Mouse (Mus musculus): ENCODE measurements around the gene Pop5. TPM values are rescaled to one million over a fixed set of nuclear protein-coding genes. Genes with fewer than 3 reads are reported as not detected.

Pop5 gene
- polyA plus RNA-seq, 1 experiment from 2014 or later, result 161 TPM

GRCm38 (mm10) chr5:115274353-115274752 lies 38.7 kb downstream of the Pop5 start:
- Histone ChIP-seq H3K36me3 (ENCODE audit: insufficient read depth, low read length) (no peaks in the 10 kb centered on the region), H3K4me1 (replicated peaks; ENCODE audit: insufficient read depth, low read length) (peaks cover 12% of the 10 kb centered on the region), H3K9ac (ENCODE audit: low read depth, low read length) (no peak overlapping the region), H3K4me3 (replicated peaks; ENCODE audit: low read depth, low read length) (no peak overlapping the region), H3K9me3 (replicated peaks; ENCODE audit: low read length) (no peaks in the 10 kb centered on the region), H3K4me2 (ENCODE audit: low read length) (no peak overlapping the region), H3K27me3 (ENCODE audit: insufficient read depth, low read length) (no peaks in the 10 kb centered on the region), H3K27ac (no peak overlapping the region)
- ATAC-seq (replicated peaks; ENCODE audit: low FRiP score, low read depth) (no peak), DNase-seq (ENCODE audit: low spot score) (no peak)
- TF ChIP-seq CTCF (IDR thresholded peaks at IDR 0.05; ENCODE audit: low read depth), result peak; percentile 31; the same call in 1 of the 2 replicates
- WGBS, result 78% methylated on average over 1 of the region's 1 CpGs

- Histone ChIP-seq H3K4me3 (replicated peaks; ENCODE audit: low read depth, low read length) (no peak overlapping the region), H3K27me3 (ENCODE audit: insufficient read depth, low read length) (no peaks in the 10 kb centered on the region), H3K9me3 (replicated peaks; ENCODE audit: low read length) (no peaks in the 10 kb centered on the region), H3K27ac (no peak overlapping the region), H3K36me3 (ENCODE audit: insufficient read depth, low read length) (no peaks in the 10 kb centered on the region), H3K4me2 (ENCODE audit: low read length) (no peak overlapping the region), H3K9ac (ENCODE audit: low read depth, low read length) (no peak overlapping the region), H3K4me1 (replicated peaks; ENCODE audit: insufficient read depth, low read length) (peaks cover 12% of the 10 kb centered on the region)
- ATAC-seq (replicated peaks; ENCODE audit: low FRiP score, low read depth) (no peak), DNase-seq (ENCODE audit: low spot score) (no peak)
- WGBS, result 97% methylated on average over 1 of the region's 1 CpGs
- no peak for TF ChIP-seq CTCF (IDR thresholded peaks at IDR 0.05; ENCODE audit: low read depth)
Measured at GRCm38 (mm10) chr5:115274771-115275170, 39.1 kb downstream of the Pop5 start.

- peak; percentile 64 for TF ChIP-seq CTCF (IDR thresholded peaks at IDR 0.05; ENCODE audit: low read depth)
- DNase-seq (ENCODE audit: low spot score), result no peak
- 43% methylated on average over 14 of the region's 14 CpGs for WGBS
Measured at GRCm38 (mm10) chr5:115275998-115276397, 40.4 kb downstream of the Pop5 start.

GRCm38 (mm10) chr5:115278053-115278452 lies 42.4 kb downstream of the Pop5 start:
- Histone ChIP-seq H3K9ac (ENCODE audit: low read depth, low read length) (no peak overlapping the region), H3K4me3 (replicated peaks; ENCODE audit: low read depth, low read length) (no peak overlapping the region), H3K36me3 (ENCODE audit: insufficient read depth, low read length) (no peaks in the 10 kb centered on the region), H3K4me2 (ENCODE audit: low read length) (no peak overlapping the region), H3K9me3 (replicated peaks; ENCODE audit: low read length) (no peaks in the 10 kb centered on the region), H3K4me1 (replicated peaks; ENCODE audit: insufficient read depth, low read length) (no peaks in the 10 kb centered on the region; the same call in 1 of the 2 replicates), H3K27me3 (ENCODE audit: insufficient read depth, low read length) (no peaks in the 10 kb centered on the region), H3K27ac (no peak overlapping the region)
- ATAC-seq (replicated peaks; ENCODE audit: low FRiP score, low read depth) (no peak), DNase-seq (ENCODE audit: low spot score) (no peak)
- 69% methylated on average over 1 of the region's 1 CpGs for WGBS
- no peak for TF ChIP-seq CTCF (IDR thresholded peaks at IDR 0.05; ENCODE audit: low read depth)

More at GRCm38 (mm10) chr5:115275998-115276397, 40.4 kb downstream of the Pop5 start:
- Histone ChIP-seq H3K36me3 (ENCODE audit: insufficient read depth, low read length) (no peaks in the 10 kb centered on the region), H3K4me3 (replicated peaks; ENCODE audit: low read depth, low read length) (no peak overlapping the region), H3K4me2 (ENCODE audit: low read length) (no peak overlapping the region), H3K4me1 (replicated peaks; ENCODE audit: insufficient read depth, low read length) (peaks cover 4% of the 10 kb centered on the region), H3K9me3 (replicated peaks; ENCODE audit: low read length) (no peaks in the 10 kb centered on the region), H3K27me3 (ENCODE audit: insufficient read depth, low read length) (no peaks in the 10 kb centered on the region), H3K9ac (ENCODE audit: low read depth, low read length) (no peak overlapping the region), H3K27ac (no peak overlapping the region)
- ATAC-seq (replicated peaks; ENCODE audit: low FRiP score, low read depth), result no peak

- H3K4me2 ChIP-seq (ENCODE audit: low read length), result no peak overlapping the region
- H3K4me3 ChIP-seq (replicated peaks; ENCODE audit: low read depth, low read length), result no peak overlapping the region
- no peak overlapping the region for H3K9ac ChIP-seq (ENCODE audit: low read depth, low read length)
- H3K27ac ChIP-seq, result no peak overlapping the region
- no peaks in the 10 kb centered on the region for H3K9me3 ChIP-seq (replicated peaks; ENCODE audit: low read length)
- no peak for ATAC-seq (replicated peaks; ENCODE audit: low FRiP score, low read depth)
- H3K4me1 ChIP-seq (replicated peaks; ENCODE audit: insufficient read depth, low read length), result no peaks in the 10 kb centered on the region; the same call in 1 of the 2 replicates
- no peak for TF ChIP-seq CTCF (IDR thresholded peaks at IDR 0.05; ENCODE audit: low read depth)
- 59% methylated on average over 2 of the region's 2 CpGs for WGBS
- no peaks in the 10 kb centered on the region for H3K27me3 ChIP-seq (ENCODE audit: insufficient read depth, low read length)
- H3K36me3 ChIP-seq (ENCODE audit: insufficient read depth, low read length), result 0 out of 2 replicates have a peak, but pooled peaks cover 5% of the 10 kb centered on the region
- DNase-seq (ENCODE audit: low spot score), result no peak
Measured at GRCm38 (mm10) chr5:115278785-115279184, 43.1 kb downstream of the Pop5 start.

GRCm38 (mm10) chr5:115279226-115280049 lies 43.8 kb downstream of the Pop5 start, which contains the start of gene Coq5:
Gene Coq5, plus strand, starts transcription at chr5:115279666.
- peak; percentile 82 for DNase-seq (ENCODE audit: low spot score)
- Histone ChIP-seq H3K4me2 (ENCODE audit: low read length) (peak within 1 kb of the TSS; percentile 79), H3K27me3 (ENCODE audit: insufficient read depth, low read length) (no peaks in the 10 kb centered on the region), H3K9me3 (replicated peaks; ENCODE audit: low read length) (no peaks in the 10 kb centered on the region), H3K27ac (peak within 1 kb of the TSS; percentile 65; the same call in 1 of the 2 replicates), H3K9ac (ENCODE audit: low read depth, low read length) (peak within 1 kb of the TSS; percentile 85), H3K36me3 (ENCODE audit: insufficient read depth, low read length) (peaks cover 10% of the 10 kb centered on the region), H3K4me1 (replicated peaks; ENCODE audit: insufficient read depth, low read length) (no peaks in the 10 kb centered on the region; the same call in 1 of the 2 replicates), H3K4me3 (replicated peaks; ENCODE audit: low read depth, low read length) (peak within 1 kb of the TSS; percentile 91)
- WGBS, result 3% methylated on average over 41 of the region's 45 CpGs
- TF ChIP-seq CTCF (IDR thresholded peaks at IDR 0.05; ENCODE audit: low read depth), result no peak
- ATAC-seq (replicated peaks; ENCODE audit: low FRiP score, low read depth), result peak; percentile 70; the same call in 1 of the 2 replicates

Data from kidney, postnatal 0 days (tissue).